ENCODE assay signal across 9 mouse cellular contexts in genomic region chr6:24384193-24384888, GRCm38 (mm10).
DNase-seq lines count a peak whose midpoint lies in the region; ATAC-seq and TF ChIP-seq lines count a peak whose summit lies in the region.
"Had no signal": no experiment of that assay in that cellular context is flagged by ENCODE, and none has a peak within 500 bp of the region (broad histone marks: within the 10 kb centered on the region; RNA-seq: fewer than 3 reads in every experiment).

No protein-coding gene starts in this region.

- H3K9me3 ChIP-seq in midbrain, postnatal 0 days (ENCODE audit: low read length): no peaks in the 10 kb centered on the region
- no peaks in the 10 kb centered on the region for H3K9me3 ChIP-seq in midbrain, embryonic 15.5 days

- ATAC-seq in frontal cortex, adult (ENCODE audit: low TSS enrichment): peak; percentile 81
- ATAC-seq in midbrain, postnatal 0 days (ENCODE audit: low FRiP score): peak; percentile 27; the same call in 1 of the 2 replicates
- ATAC-seq in midbrain, embryonic 15.5 days (replicated peaks): no peak

- 88% methylated on average over 11 of the region's 11 CpGs for WGBS in midbrain, postnatal 0 days
- WGBS in midbrain, embryonic 15.5 days: 84% methylated on average over 11 of the region's 11 CpGs
- WGBS in small intestine, adult 2 months: 77% methylated on average over 11 of the region's 11 CpGs

- H3K27me3 ChIP-seq in midbrain, postnatal 0 days (ENCODE audit: insufficient read depth, low read length): no peaks in the 10 kb centered on the region
- no peaks in the 10 kb centered on the region for H3K27me3 ChIP-seq in midbrain, embryonic 15.5 days (replicated peaks)
- no peaks in the 10 kb centered on the region for H3K27me3 ChIP-seq in small intestine, adult 2 months (ENCODE audit: control insufficient read depth, insufficient read depth, low read length)

- TF ChIP-seq POLR2A in cortical plate, adult 2 months (IDR thresholded peaks at IDR 0.05; ENCODE audit: extremely low read depth, insufficient read depth, low read length): no peak
- no peak for TF ChIP-seq POLR2A in small intestine, adult 2 months (IDR thresholded peaks at IDR 0.05; ENCODE audit: low read depth, low read length)

- no peaks in the 10 kb centered on the region for H3K36me3 ChIP-seq in midbrain, postnatal 0 days (ENCODE audit: insufficient read depth, low read length)
- H3K36me3 ChIP-seq in midbrain, embryonic 15.5 days (replicated peaks): no peaks in the 10 kb centered on the region
- no peaks in the 10 kb centered on the region for H3K36me3 ChIP-seq in small intestine, adult 2 months (ENCODE audit: control insufficient read depth, insufficient read depth, low read length)

- no peak for TF ChIP-seq CTCF in midbrain, postnatal 0 days (IDR thresholded peaks at IDR 0.05)
- peak; percentile 42 for TF ChIP-seq CTCF in cortical plate, adult 2 months (IDR thresholded peaks at IDR 0.05; ENCODE audit: extremely low read depth, insufficient read depth, low read length)
- peak; percentile 65; the same call in 1 of the 2 replicates for TF ChIP-seq CTCF in small intestine, adult 2 months (IDR thresholded peaks at IDR 0.05; ENCODE audit: extremely low read depth, insufficient read length, insufficient replicate concordance, low read depth, low read length)

- H3K9ac ChIP-seq in midbrain, postnatal 0 days (replicated peaks; ENCODE audit: low read length, poor library complexity, severe bottlenecking): no peak overlapping the region
- H3K9ac ChIP-seq in midbrain, embryonic 15.5 days: no peak overlapping the region

- H3K4me1 ChIP-seq in midbrain, postnatal 0 days (ENCODE audit: insufficient read depth, low read length): no peaks in the 10 kb centered on the region
- H3K4me1 ChIP-seq in midbrain, embryonic 15.5 days: no peaks in the 10 kb centered on the region
- no peaks in the 10 kb centered on the region for H3K4me1 ChIP-seq in cortical plate, adult 2 months (ENCODE audit: control insufficient read depth, insufficient read depth, low read length)
- H3K4me1 ChIP-seq in small intestine, adult 2 months (ENCODE audit: control insufficient read depth, insufficient read depth, insufficient read length, low read length): peaks cover 5% of the 10 kb centered on the region; the same call in 1 of the 2 replicates

- H3K4me3 ChIP-seq in midbrain, postnatal 0 days (ENCODE audit: low read depth, low read length): no peak overlapping the region
- H3K4me3 ChIP-seq in midbrain, embryonic 15.5 days: no peak overlapping the region
- H3K4me3 ChIP-seq in cortical plate, adult 2 months (ENCODE audit: insufficient read depth, low read length): no peak overlapping the region
- H3K4me3 ChIP-seq in small intestine, adult 2 months (ENCODE audit: low read depth, low read length): no peak overlapping the region

- H3K27ac ChIP-seq in midbrain, postnatal 0 days (ENCODE audit: low read depth, low read length): no peak overlapping the region
- no peak overlapping the region for H3K27ac ChIP-seq in midbrain, embryonic 15.5 days
- H3K27ac ChIP-seq in cortical plate, adult 2 months (ENCODE audit: insufficient read depth, low read length): no peak overlapping the region
- no peak overlapping the region for H3K27ac ChIP-seq in small intestine, adult 2 months (ENCODE audit: insufficient read depth, low read depth, low read length)

- no peak overlapping the region for H3K4me2 ChIP-seq in midbrain, postnatal 0 days (ENCODE audit: low read depth, low read length, poor library complexity, severe bottlenecking)
- H3K4me2 ChIP-seq in midbrain, embryonic 15.5 days: no peak overlapping the region

- DNase-seq in frontal cortex, postnatal 25 days (ENCODE audit: low spot score in 2 of 2): no peak
- no peak for DNase-seq in midbrain, postnatal 0 days (ENCODE audit: low spot score)
- no peak for DNase-seq in gastrocnemius, postnatal 36 days
- DNase-seq in left cerebral cortex, postnatal 36 days (ENCODE audit: low spot score in 2 of 2): no peak
- DNase-seq: lung, postnatal 10 days had no signal

- intact Hi-C loops in gastrocnemius, postnatal 36 days (cut with DNase I): no loop called here
- intact Hi-C loops in left cerebral cortex, postnatal 36 days (cut with DNase I): no loop called here
